31 mouse cellular contexts compared by ENCODE assay signal in genomic region chr1:36982191-36982961, GRCm38 (mm10). TPM values are rescaled to one million over a fixed set of nuclear protein-coding genes. Genes with fewer than 3 reads are reported as not detected.
DNase-seq lines count a peak whose midpoint lies in the region; ATAC-seq and TF ChIP-seq lines count a peak whose summit lies in the region.
"Had no signal": no experiment of that assay in that cellular context is flagged by ENCODE, and none has a peak within 500 bp of the region (broad histone marks: within the 10 kb centered on the region; RNA-seq: fewer than 3 reads in every experiment).

No protein-coding gene starts in this region.

- no peak overlapping the region for H3K27ac ChIP-seq in midbrain, embryonic 11.5 days (ENCODE audit: low read depth, low read length)
- no peak overlapping the region for H3K27ac ChIP-seq in midbrain, embryonic 14.5 days (replicated peaks; ENCODE audit: low read depth, low read length)
- peak overlapping the region; percentile 100; the same call in 1 of the 2 replicates for H3K27ac ChIP-seq in ES-E14 (ENCODE audit: insufficient read depth, low read depth, low read length, poor library complexity, severe bottlenecking)
- no peak overlapping the region for H3K27ac ChIP-seq in intestine, embryonic 15.5 days
- H3K27ac ChIP-seq: forebrain, embryonic 10.5 days; forebrain, embryonic 13.5 days; gastrocnemius, adult 2 months; heart, embryonic 15.5 days; hindbrain, embryonic 14.5 days; hindbrain, postnatal 0 days had no signal

- H3K4me2 ChIP-seq in midbrain, embryonic 11.5 days: no peak overlapping the region
- no peak overlapping the region for H3K4me2 ChIP-seq in midbrain, embryonic 14.5 days (ENCODE audit: low read length)
- no peak overlapping the region for H3K4me2 ChIP-seq in intestine, embryonic 15.5 days (replicated peaks)
- H3K4me2 ChIP-seq: forebrain, embryonic 13.5 days; heart, embryonic 12.5 days; heart, embryonic 15.5 days; hindbrain, embryonic 14.5 days had no signal

- no peak overlapping the region for H3K4me3 ChIP-seq in midbrain, embryonic 11.5 days (ENCODE audit: low read depth, low read length)
- no peak overlapping the region for H3K4me3 ChIP-seq in midbrain, embryonic 14.5 days (replicated peaks; ENCODE audit: low read depth, low read length)
- no peak overlapping the region for H3K4me3 ChIP-seq in ES-E14 (ENCODE audit: insufficient read depth in 1 of 2, low read depth in 1 of 2, low read length in 2 of 2, poor library complexity in 1 of 2, severe bottlenecking in 1 of 2)
- H3K4me3 ChIP-seq in intestine, embryonic 15.5 days (replicated peaks): no peak overlapping the region
- H3K4me3 ChIP-seq: forebrain, embryonic 10.5 days; forebrain, embryonic 13.5 days; gastrocnemius, adult 2 months; heart, embryonic 12.5 days; heart, embryonic 15.5 days had no signal

- 87% methylated on average over 9 of the region's 9 CpGs for WGBS in midbrain, embryonic 11.5 days
- WGBS in midbrain, embryonic 14.5 days: 88% methylated on average over 9 of the region's 9 CpGs
- WGBS in intestine, embryonic 15.5 days: 79% methylated on average over 9 of the region's 9 CpGs

- in situ Hi-C loops in ES-E14 (cut with MboI; ENCODE audit: low sequenced_read_pairs in 2 of 2, unreplicated experiment in 2 of 2): no loop called here

- H3K9ac ChIP-seq in midbrain, embryonic 11.5 days (ENCODE audit: low read length): no peak overlapping the region
- no peak overlapping the region for H3K9ac ChIP-seq in midbrain, embryonic 14.5 days (replicated peaks; ENCODE audit: low read length)
- H3K9ac ChIP-seq in ES-E14 (ENCODE audit: insufficient read depth, low read depth, low read length, poor library complexity, severe bottlenecking): peak overlapping the region; percentile 31; the same call in 1 of the 2 replicates
- no peak overlapping the region for H3K9ac ChIP-seq in intestine, embryonic 15.5 days
- H3K9ac ChIP-seq: forebrain, embryonic 13.5 days; heart, embryonic 12.5 days; heart, embryonic 15.5 days; hindbrain, embryonic 14.5 days had no signal

- no peaks in the 10 kb centered on the region for H3K4me1 ChIP-seq in midbrain, embryonic 11.5 days (ENCODE audit: control insufficient read depth, insufficient read depth, low read length)
- 0 out of 2 replicates have a peak, but pooled peaks cover 5% of the 10 kb centered on the region for H3K4me1 ChIP-seq in midbrain, embryonic 14.5 days (ENCODE audit: control insufficient read depth, insufficient read depth, low read length)
- H3K4me1 ChIP-seq in ES-E14 (ENCODE audit: control insufficient read depth in 2 of 2, insufficient read depth in 2 of 2, low read length in 2 of 2, poor library complexity in 1 of 2): peaks cover 11 to 21% of the 10 kb centered on the region in 2 experiments
- H3K4me1 ChIP-seq in intestine, embryonic 15.5 days (replicated peaks): no peaks in the 10 kb centered on the region
- H3K4me1 ChIP-seq: heart, embryonic 12.5 days; heart, embryonic 15.5 days had no signal

- no peaks in the 10 kb centered on the region for H3K36me3 ChIP-seq in midbrain, embryonic 11.5 days (ENCODE audit: control insufficient read depth, insufficient read depth, low read length)
- no peaks in the 10 kb centered on the region for H3K36me3 ChIP-seq in midbrain, embryonic 14.5 days (ENCODE audit: control insufficient read depth, insufficient read depth, low read length)
- H3K36me3 ChIP-seq in ES-E14 (ENCODE audit: control insufficient read depth, insufficient read depth, low read length, poor library complexity, severe bottlenecking): no peaks in the 10 kb centered on the region
- H3K36me3 ChIP-seq in intestine, embryonic 15.5 days: no peaks in the 10 kb centered on the region
- H3K36me3 ChIP-seq: forebrain, embryonic 10.5 days; heart, embryonic 12.5 days; heart, embryonic 15.5 days had no signal

- peaks cover 3% of the 10 kb centered on the region; the same call in 1 of the 2 replicates for H3K27me3 ChIP-seq in midbrain, embryonic 11.5 days (ENCODE audit: control insufficient read depth, insufficient read depth, low read length)
- no peaks in the 10 kb centered on the region for H3K27me3 ChIP-seq in midbrain, embryonic 14.5 days (ENCODE audit: control insufficient read depth, insufficient read depth, low read length)
- no peaks in the 10 kb centered on the region for H3K27me3 ChIP-seq in intestine, embryonic 15.5 days (replicated peaks)
- H3K27me3 ChIP-seq: CH12.LX; forebrain, embryonic 13.5 days; heart, embryonic 12.5 days; heart, embryonic 15.5 days had no signal

- DNase-seq in midbrain, embryonic 11.5 days (ENCODE audit: low spot score, missing footprints): peak; percentile 72
- no peak for DNase-seq in midbrain, embryonic 14.5 days
- DNase-seq in ES-E14 (ENCODE audit: low read depth, low spot score) (peak; percentile 75), R1 (ENCODE audit: low read depth, low spot score) (peak; percentile 98)
- DNase-seq in adrenal gland, adult (ENCODE audit: inconsistent age in 2 of 2, low spot score in 1 of 2): no peak
- DNase-seq in urinary bladder, postnatal 10 days (ENCODE audit: low spot score): no peak
- DNase-seq: adrenal gland, adult 8-10 months; adrenal gland, postnatal 25 days; B cell, adult 2 months; cerebellum, adult 11-12 months; cerebellum, adult 8-10 months; cerebellum, postnatal 10 days; cerebellum, postnatal 36 days; gastrocnemius, adult 2 months; gastrocnemius, postnatal 14 days; heart, adult 18-20 months; heart, postnatal 10 days; heart, postnatal 4 days; kidney, adult 2 months had no signal

- no peak for ATAC-seq in midbrain, embryonic 11.5 days (ENCODE audit: low FRiP score)
- ATAC-seq in midbrain, embryonic 14.5 days (ENCODE audit: low FRiP score, low TSS enrichment): no peak
- ATAC-seq in intestine, embryonic 15.5 days: no peak
- ATAC-seq: forebrain, embryonic 13.5 days; forebrain, embryonic 16.5 days; hindbrain, postnatal 0 days; inflammation-experienced regulatory T-cells, adult 6 months; intestine, postnatal 0 days; Patski had no signal

- H3K9me3 ChIP-seq in midbrain, embryonic 11.5 days (ENCODE audit: control insufficient read depth, low read length): no peaks in the 10 kb centered on the region
- H3K9me3 ChIP-seq in midbrain, embryonic 14.5 days (ENCODE audit: control insufficient read depth, low read length): no peaks in the 10 kb centered on the region
- no peaks in the 10 kb centered on the region for H3K9me3 ChIP-seq in ES-E14 (ENCODE audit: control insufficient read depth, insufficient read depth, low read depth, low read length)
- H3K9me3 ChIP-seq in intestine, embryonic 15.5 days: no peaks in the 10 kb centered on the region
- H3K9me3 ChIP-seq: forebrain, embryonic 10.5 days; forebrain, embryonic 13.5 days; heart, embryonic 12.5 days; heart, embryonic 15.5 days had no signal

TF ChIP-seq in ES-E14, 5 proteins besides CTCF, POLR2A, EP300 and RAD21:
- no peak for TF ChIP-seq ZNF384 (IDR thresholded peaks at IDR 0.05; ENCODE audit: low read depth, low read length)
- TF ChIP-seq HCFC1 (IDR thresholded peaks at IDR 0.05; ENCODE audit: borderline replicate concordance, insufficient read depth, low read length): peak; percentile 56; the same call in 1 of the 2 replicates

RNA-seq across cellular contexts. Expression of gene Tmem131, which starts 38.9 kb away (rescaled TPM):
- 14.7 and 15.2 TPM in 2 replicates for polyA plus RNA-seq in midbrain, embryonic 11.5 days (2014; fragmentation: Nextera tagmentation; extraction: Ambion mirVana)
- 19.5 and 23.1 TPM in 2 replicates for polyA plus RNA-seq in midbrain, embryonic 14.5 days (2014; fragmentation: Nextera tagmentation; extraction: Ambion mirVana)
- 73.1 and 98.4 TPM in 2 replicates for total RNA-seq in ES-E14 (2012; rRNA removed)
- polyA plus RNA-seq in intestine, embryonic 15.5 days (2015; fragmentation: Nextera tagmentation; extraction: Ambion mirVana): 13.3 and 13.7 TPM in 2 replicates

RNA-seq across cellular contexts. Expression of gene Vwa3b, which starts 44.0 kb away (rescaled TPM):
- 0.23 TPM in 1 of 2 replicates, not detected in the other for polyA plus RNA-seq in midbrain, embryonic 11.5 days (2014; fragmentation: Nextera tagmentation; extraction: Ambion mirVana)
- polyA plus RNA-seq in midbrain, embryonic 14.5 days (2014; fragmentation: Nextera tagmentation; extraction: Ambion mirVana): 0.34 and 0.54 TPM in 2 replicates
- 17.5 and 38.7 TPM in 2 replicates for total RNA-seq in ES-E14 (2012; rRNA removed)
- polyA plus RNA-seq in intestine, embryonic 15.5 days (2015; fragmentation: Nextera tagmentation; extraction: Ambion mirVana): 1.7 and 1.9 TPM in 2 replicates
- total RNA-seq: CH12.LX had no signal
- polyA plus RNA-seq: heart, embryonic 12.5 days; Patski had no signal

Comparison
In these comparisons a context has a peak if more than half of its experiments do, and no peak if none do; other contexts are left out.
1. DNase-seq: peak in midbrain, embryonic 11.5 days (single experiment), ES-E14 (single experiment) and R1 (single experiment); none in midbrain, embryonic 14.5 days (single experiment), adrenal gland, adult (0 of 2) and urinary bladder, postnatal 10 days (single experiment).